Mouse (Mus musculus): ENCODE results near the gene Nppa. TPM values are rescaled to one million over a fixed set of nuclear protein-coding genes. Genes with fewer than 3 reads are reported as not detected.

Nppa gene
- polyA plus RNA-seq, 1 experiment from 2014 or later: 0.43 TPM

Other genes with a start within 250 kb of the Nppa start
- gene Zfp984, start 190.9 kb upstream of the Nppa start, polyA plus RNA-seq (2015; fragmentation: Nextera tagmentation; extraction: Ambion mirVana): 5.8 and 5.9 TPM in 2 replicates
- 4.6 and 5.3 TPM in 2 replicates for gene Zfp933, start 152.4 kb upstream of the Nppa start, polyA plus RNA-seq (2015; fragmentation: Nextera tagmentation; extraction: Ambion mirVana)
- 40.3 and 43.2 TPM in 2 replicates for gene Miip, start 131.9 kb upstream of the Nppa start, polyA plus RNA-seq (2015; fragmentation: Nextera tagmentation; extraction: Ambion mirVana)
- 9.1 and 10.9 TPM in 2 replicates for gene Fv1, start 131.7 kb upstream of the Nppa start, polyA plus RNA-seq (2015; fragmentation: Nextera tagmentation; extraction: Ambion mirVana)
- gene Mfn2, start 96.0 kb upstream of the Nppa start, polyA plus RNA-seq (2015; fragmentation: Nextera tagmentation; extraction: Ambion mirVana): 38.6 and 39.4 TPM in 2 replicates
- gene Plod1, start 64.0 kb upstream of the Nppa start, polyA plus RNA-seq (2015; fragmentation: Nextera tagmentation; extraction: Ambion mirVana): 92.0 and 93.3 TPM in 2 replicates
- 20.6 and 22.0 TPM in 2 replicates for gene 2510039O18Rik, start 59.8 kb upstream of the Nppa start, polyA plus RNA-seq (2015; fragmentation: Nextera tagmentation; extraction: Ambion mirVana)
- 0.37 and 0.44 TPM in 2 replicates for gene Nppb, start 14.9 kb upstream of the Nppa start, polyA plus RNA-seq (2015; fragmentation: Nextera tagmentation; extraction: Ambion mirVana)
- gene Clcn6, start 38.1 kb downstream of the Nppa start, polyA plus RNA-seq (2015; fragmentation: Nextera tagmentation; extraction: Ambion mirVana): 6.3 and 7.6 TPM in 2 replicates
- 21.3 and 24.9 TPM in 2 replicates for gene Mthfr, start 38.4 kb downstream of the Nppa start, polyA plus RNA-seq (2015; fragmentation: Nextera tagmentation; extraction: Ambion mirVana)
- 14.2 and 15.6 TPM in 2 replicates for gene Agtrap, start 87.3 kb downstream of the Nppa start, polyA plus RNA-seq (2015; fragmentation: Nextera tagmentation; extraction: Ambion mirVana)
- gene Mad2l2, start 129.7 kb downstream of the Nppa start, polyA plus RNA-seq (2015; fragmentation: Nextera tagmentation; extraction: Ambion mirVana): 52.7 and 53.1 TPM in 2 replicates
- 0.63 and 0.79 TPM in 2 replicates for gene Draxin, start 130.0 kb downstream of the Nppa start, polyA plus RNA-seq (2015; fragmentation: Nextera tagmentation; extraction: Ambion mirVana)
- 20.5 and 22.8 TPM in 2 replicates for gene Fbxo6, start 151.4 kb downstream of the Nppa start, polyA plus RNA-seq (2015; fragmentation: Nextera tagmentation; extraction: Ambion mirVana)
- 7.8 and 9.2 TPM in 2 replicates for gene Fbxo44, start 159.8 kb downstream of the Nppa start, polyA plus RNA-seq (2015; fragmentation: Nextera tagmentation; extraction: Ambion mirVana)
- gene Fbxo2, start 159.9 kb downstream of the Nppa start, polyA plus RNA-seq (2015; fragmentation: Nextera tagmentation; extraction: Ambion mirVana): 3.7 and 4.2 TPM in 2 replicates